Mouse (Mus musculus) heart, embryonic 11.5 days (tissue): Measurements from ENCODE around the gene Zdhhc23. TPM values are rescaled to one million over a fixed set of nuclear protein-coding genes. Genes with fewer than 3 reads are reported as not detected.

Source experiments
- ATAC-seq: fragments of 200-750 bp; cut with Nextera tagmentation; replicated peaks from 2 replicates; pipeline ENCODE4 v1.8.0; 2017; ENCODE audit warnings: moderate library complexity; ENCODE audit not compliant: insufficient number of reproducible peaks, low FRiP score, low TSS enrichment
- H3K27ac ChIP-seq: fragments of 300-500 bp; sonication (generic); 2 replicates; pipeline ENCODE4 v1.5.1; 2014; ENCODE audit warnings: mild to moderate bottlenecking, low read depth, low read length
- H3K27me3 ChIP-seq: fragments of 300-500 bp; sonication (generic); 2 replicates; pipeline ENCODE4 v1.6.1; 2014; ENCODE audit warnings: mild to moderate bottlenecking, low read length, mixed read lengths; ENCODE audit not compliant: control insufficient read depth, insufficient read depth
- H3K36me3 ChIP-seq: fragments of 300-500 bp; sonication (generic); 2 replicates; pipeline ENCODE4 v1.6.1; 2014; ENCODE audit warnings: mild to moderate bottlenecking, low read length, moderate library complexity, mixed read lengths; ENCODE audit not compliant: control insufficient read depth, insufficient read depth
- H3K4me1 ChIP-seq: fragments of 300-500 bp; sonication (generic); 2 replicates; pipeline ENCODE4 v1.6.1; 2014; ENCODE audit warnings: low read length; ENCODE audit not compliant: control insufficient read depth, insufficient read depth
- H3K4me2 ChIP-seq: fragments of 300-500 bp; sonication (generic); 2 replicates; pipeline ENCODE4 v1.6.1; 2014; ENCODE audit warnings: mild to moderate bottlenecking, moderate library complexity
- H3K4me3 ChIP-seq: fragments of 300-500 bp; sonication (generic); 2 replicates; pipeline ENCODE4 v1.5.1; 2014; ENCODE audit warnings: low read depth, low read length
- H3K9ac ChIP-seq: fragments of 300-500 bp; sonication (generic); 2 replicates; pipeline ENCODE4 v1.6.1; 2014; ENCODE audit warnings: mild to moderate bottlenecking, low read depth, low read length, moderate library complexity
- H3K9me3 ChIP-seq: fragments of 300-500 bp; sonication (generic); replicated peaks from 2 replicates; pipeline ENCODE4 v1.6.1; 2016; ENCODE audit warnings: low read length; ENCODE audit not compliant: control insufficient read depth
- WGBS: fragments of 180-500 bp; shearing (Covaris S2); extraction: QIAGEN DNeasy Blood & Tissue Kit; methylation state at CpG from one replicate; pipeline ENCODE4 v1.1.7; 2014; ENCODE audit not compliant: insufficient replicate concordance; 5-methylcytosine and 5-hydroxymethylcytosine counted together
- polyA plus RNA-seq: library from polyadenylated mRNA; unstranded; fragments of >200 nt; fragmentation: Nextera tagmentation; extraction: Ambion mirVana; gene quantifications from 2 replicates; pipeline ENCODE4 v1.2.1, GENCODE M21; 2014

The Zdhhc23 gene
- polyA plus RNA-seq, 1 experiment from 2014 or later = 1.0 TPM

DNA sequence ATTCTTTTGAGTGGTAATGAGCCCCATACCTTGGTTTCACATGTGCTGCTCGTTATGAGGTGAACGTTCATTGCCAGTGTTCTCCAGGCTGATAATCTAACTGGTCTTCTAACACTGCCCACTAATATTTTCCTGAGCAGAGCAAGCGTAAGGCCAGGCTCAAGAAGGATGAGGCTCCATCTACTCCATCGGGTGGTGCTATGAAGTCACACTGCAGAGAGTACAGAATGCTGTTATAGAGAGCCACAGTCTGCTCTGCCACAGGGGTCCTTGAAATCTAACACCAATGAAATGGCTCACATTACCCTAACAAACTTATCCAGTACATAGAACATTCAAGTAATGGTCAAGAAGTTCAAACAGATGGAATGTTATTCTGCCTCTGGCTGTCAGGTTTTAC, 21.6 kb downstream of the Zdhhc23 start:
- Histone ChIP-seq H3K36me3 (peaks cover 3% of the 10 kb centered on the region; the same call in 1 of the 2 replicates), H3K27me3 (no peaks in the 10 kb centered on the region), H3K9ac (no peak overlapping the region), H3K27ac (no peak overlapping the region), H3K4me1 (no peaks in the 10 kb centered on the region), H3K9me3 (no peaks in the 10 kb centered on the region), H3K4me2 (no peak overlapping the region), H3K4me3 (no peak overlapping the region)
- WGBS = 85% methylated on average over 4 of the region's 4 CpGs
- ATAC-seq = no peak

DNA sequence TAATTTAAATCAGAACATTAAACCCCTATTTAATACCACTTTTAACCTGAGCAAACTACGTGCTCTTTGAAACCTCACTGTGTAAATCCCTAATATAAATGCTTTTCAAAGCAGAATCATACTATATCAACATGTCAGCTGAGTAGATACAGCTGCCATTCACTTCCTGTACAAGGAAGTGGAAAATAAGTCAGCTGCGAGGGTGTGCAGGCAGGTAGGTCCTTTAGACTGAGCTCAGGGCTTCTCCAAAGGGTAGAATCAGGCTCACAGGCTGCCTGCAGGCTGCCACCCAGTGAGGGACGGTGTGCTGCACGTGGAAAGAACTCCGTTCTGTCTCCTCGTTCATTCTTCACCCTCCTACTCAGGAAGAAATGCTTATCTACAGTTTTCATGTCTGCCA, 24.7 kb downstream of the Zdhhc23 start:
- ATAC-seq = no peak
- no peak overlapping the region for H3K9ac ChIP-seq
- no peaks in the 10 kb centered on the region for H3K4me1 ChIP-seq
- no peak overlapping the region for H3K27ac ChIP-seq
- no peak overlapping the region for H3K4me2 ChIP-seq
- WGBS = 59% methylated on average over 6 of the region's 6 CpGs
- H3K4me3 ChIP-seq = no peak overlapping the region
- H3K9me3 ChIP-seq = no peaks in the 10 kb centered on the region
- peaks cover 3% of the 10 kb centered on the region; the same call in 1 of the 2 replicates for H3K36me3 ChIP-seq
- no peaks in the 10 kb centered on the region for H3K27me3 ChIP-seq

DNA sequence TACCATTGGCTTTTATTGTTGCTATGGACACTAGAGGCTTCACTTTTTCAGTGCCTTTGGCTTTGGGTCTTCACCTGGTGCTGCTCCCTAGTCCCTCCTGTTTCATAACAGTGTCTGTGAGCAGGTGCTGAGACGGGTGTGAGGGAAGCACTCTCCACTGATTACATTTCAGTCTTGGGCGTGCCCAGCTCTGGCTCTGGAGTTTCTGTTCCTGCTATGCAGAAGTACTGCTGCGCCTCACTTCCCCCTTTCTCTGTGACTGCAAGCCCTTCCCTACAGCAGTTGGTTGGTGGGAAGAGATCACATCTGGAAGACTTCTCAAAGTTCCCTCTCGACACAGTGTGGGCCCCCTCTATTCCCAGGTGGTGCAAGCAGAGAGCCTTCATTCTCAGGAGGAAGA, 28.0 kb downstream of the Zdhhc23 start:
- Histone ChIP-seq H3K9ac (no peak overlapping the region), H3K4me1 (no peaks in the 10 kb centered on the region)
- WGBS = 67% methylated on average over 4 of the region's 4 CpGs

DNA sequence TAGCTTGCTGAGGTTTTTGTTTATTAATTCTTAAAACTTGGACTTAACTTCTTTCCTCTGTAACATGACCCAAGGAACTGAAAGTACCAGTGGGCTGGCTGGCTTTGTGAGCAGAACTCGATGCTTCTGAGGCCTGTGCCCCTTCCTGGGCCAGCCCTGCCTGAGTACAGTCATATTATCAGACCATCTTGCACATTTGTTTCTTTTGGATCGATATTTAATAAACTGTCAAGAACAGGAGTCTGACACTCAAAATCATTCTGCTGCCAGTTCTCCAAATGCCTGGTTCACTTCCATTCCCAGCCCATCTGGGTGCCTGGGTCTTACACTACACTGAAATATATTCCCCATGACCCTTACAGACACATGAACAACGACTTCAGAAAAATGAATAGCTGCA, 33.7 kb downstream of the Zdhhc23 start:
- Histone ChIP-seq H3K9me3 (no peaks in the 10 kb centered on the region), H3K4me3 (no peak overlapping the region), H3K27me3 (no peaks in the 10 kb centered on the region), H3K4me1 (no peaks in the 10 kb centered on the region), H3K4me2 (no peak overlapping the region), H3K9ac (no peak overlapping the region), H3K36me3 (no peaks in the 10 kb centered on the region), H3K27ac (no peak overlapping the region)
- ATAC-seq = no peak
- WGBS = 67% methylated on average over 3 of the region's 3 CpGs

More for the DNA sequence above, 28.0 kb downstream of the Zdhhc23 start:
- no peaks in the 10 kb centered on the region for H3K9me3 ChIP-seq
- ATAC-seq = no peak
- H3K4me3 ChIP-seq = no peak overlapping the region
- no peaks in the 10 kb centered on the region for H3K27me3 ChIP-seq
- H3K27ac ChIP-seq = no peak overlapping the region
- no peaks in the 10 kb centered on the region for H3K36me3 ChIP-seq
- H3K4me2 ChIP-seq = no peak overlapping the region

DNA sequence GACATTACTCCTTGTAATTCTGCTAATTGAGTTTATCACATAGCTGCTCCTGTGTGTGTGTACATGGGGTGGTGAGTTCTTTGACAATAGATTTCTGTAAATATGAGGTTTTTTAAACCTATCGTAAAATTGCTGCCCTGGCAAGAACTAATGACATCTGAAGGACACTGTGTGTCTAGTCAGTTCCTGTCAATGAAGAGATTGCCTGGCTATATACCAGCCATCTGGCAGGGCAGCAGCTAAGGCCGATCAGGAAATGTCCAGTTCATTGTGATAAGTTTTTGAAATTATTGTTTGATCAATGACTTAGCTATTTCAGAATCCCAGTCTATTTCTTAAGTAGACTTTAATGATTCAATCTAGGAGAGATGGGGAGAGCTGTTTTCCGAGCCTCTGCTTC, 34.2 kb downstream of the Zdhhc23 start:
- no peak for ATAC-seq
- Histone ChIP-seq H3K9me3 (no peaks in the 10 kb centered on the region), H3K4me3 (no peak overlapping the region), H3K27me3 (no peaks in the 10 kb centered on the region), H3K9ac (no peak overlapping the region), H3K36me3 (no peaks in the 10 kb centered on the region), H3K27ac (no peak overlapping the region), H3K4me2 (no peak overlapping the region), H3K4me1 (no peaks in the 10 kb centered on the region)
- WGBS = 80% methylated on average over 3 of the region's 3 CpGs

DNA sequence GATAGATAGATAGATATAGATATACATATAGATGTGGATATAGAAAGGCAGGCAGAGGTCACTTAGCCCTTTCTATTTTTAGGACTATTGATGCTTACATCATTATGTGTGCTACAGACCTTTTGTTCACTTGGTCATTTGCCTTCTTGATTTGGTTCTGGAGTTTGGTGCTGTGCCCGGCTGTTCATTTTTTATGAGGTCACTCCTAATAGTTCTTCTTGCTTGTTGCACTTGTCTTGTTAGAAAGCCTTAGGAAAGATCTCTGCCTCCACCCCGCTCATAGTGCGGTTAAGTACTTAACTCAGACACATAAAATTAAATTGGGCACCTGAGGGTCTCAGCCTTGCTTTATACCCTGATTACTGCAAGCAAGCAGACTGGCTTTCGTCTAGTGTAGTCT, 38.7 kb downstream of the Zdhhc23 start:
- Histone ChIP-seq H3K4me2 (no peak overlapping the region), H3K9me3 (no peaks in the 10 kb centered on the region), H3K4me3 (no peak overlapping the region), H3K36me3 (no peaks in the 10 kb centered on the region), H3K27me3 (no peaks in the 10 kb centered on the region), H3K27ac (no peak overlapping the region), H3K9ac (no peak overlapping the region), H3K4me1 (no peaks in the 10 kb centered on the region)
- 83% methylated on average over 4 of the region's 4 CpGs for WGBS
- no peak for ATAC-seq

DNA sequence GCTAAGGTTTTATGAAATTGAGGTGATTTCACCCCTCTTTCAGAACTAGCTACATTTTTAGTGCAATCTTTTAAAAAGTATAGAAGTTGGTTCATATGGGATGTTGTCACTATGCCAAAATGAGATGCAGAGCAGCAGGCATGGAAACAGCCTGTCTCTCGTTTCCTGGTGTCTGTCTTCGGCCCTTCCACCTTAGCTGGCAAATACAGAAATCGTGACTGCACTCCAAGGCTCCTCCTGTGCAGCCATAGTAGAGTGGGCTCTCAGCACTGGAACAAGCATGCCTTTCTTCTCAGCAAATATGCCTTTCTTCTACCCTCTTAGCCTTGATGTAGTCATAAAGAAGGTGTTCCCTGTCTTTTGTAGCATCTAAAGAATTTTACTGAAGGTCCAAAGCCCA, 43.7 kb downstream of the Zdhhc23 start:
- Histone ChIP-seq H3K27ac (no peak overlapping the region), H3K9me3 (no peaks in the 10 kb centered on the region), H3K9ac (no peak overlapping the region), H3K4me2 (no peak overlapping the region), H3K4me1 (no peaks in the 10 kb centered on the region), H3K36me3 (no peaks in the 10 kb centered on the region), H3K4me3 (no peak overlapping the region), H3K27me3 (no peaks in the 10 kb centered on the region)
- 64% methylated on average over 3 of the region's 3 CpGs for WGBS
- ATAC-seq = no peak

DNA sequence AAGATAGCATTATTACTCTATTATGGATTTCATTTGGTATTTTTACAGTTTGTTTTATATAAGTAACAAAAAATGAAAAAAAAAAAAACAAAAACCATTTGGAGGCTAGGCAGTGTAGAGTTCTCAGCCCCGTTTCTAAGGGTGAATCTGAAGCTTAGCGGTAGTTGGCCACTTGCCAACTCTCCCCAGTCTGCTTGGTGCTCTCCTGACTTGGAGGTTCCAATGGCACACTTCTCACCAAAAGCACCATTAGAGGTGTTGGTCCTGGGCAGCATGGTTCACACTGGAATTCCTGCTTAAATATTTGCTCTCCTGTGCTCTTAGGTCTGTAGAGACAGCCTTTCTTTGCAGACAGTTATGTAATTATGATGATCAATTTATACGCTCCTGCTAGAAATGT, 44.2 kb downstream of the Zdhhc23 start:
- WGBS = 69% methylated on average over 3 of the region's 3 CpGs
- H3K4me3 ChIP-seq = no peak overlapping the region
- H3K27ac ChIP-seq = no peak overlapping the region
- ATAC-seq = no peak
- H3K36me3 ChIP-seq = no peaks in the 10 kb centered on the region
- no peak overlapping the region for H3K4me2 ChIP-seq
- H3K9ac ChIP-seq = no peak overlapping the region
- no peaks in the 10 kb centered on the region for H3K4me1 ChIP-seq
- no peaks in the 10 kb centered on the region for H3K9me3 ChIP-seq
- no peaks in the 10 kb centered on the region for H3K27me3 ChIP-seq

DNA sequence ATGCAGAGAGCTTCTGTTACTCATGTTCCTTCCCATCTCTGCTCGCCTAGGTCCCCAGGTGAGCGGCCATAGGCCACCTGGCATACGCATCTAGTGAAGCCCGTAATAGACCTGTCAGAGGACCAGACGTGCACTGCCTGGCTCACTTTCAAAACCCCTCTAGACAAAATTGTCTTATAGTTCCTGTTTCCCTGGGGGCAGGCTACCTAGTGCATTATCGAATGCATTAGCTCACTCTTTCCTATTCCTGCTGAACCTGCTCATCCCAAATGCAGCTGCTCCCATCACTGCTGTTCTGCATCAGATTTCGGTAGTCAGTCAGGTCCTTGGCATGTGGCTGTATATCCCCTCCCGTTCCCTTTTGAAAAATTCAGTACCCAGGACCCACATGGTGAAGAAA, 44.7 kb downstream of the Zdhhc23 start:
- H3K27me3 ChIP-seq = no peaks in the 10 kb centered on the region
- H3K4me3 ChIP-seq = no peak overlapping the region
- no peak for ATAC-seq
- H3K4me2 ChIP-seq = no peak overlapping the region
- no peak overlapping the region for H3K27ac ChIP-seq
- H3K9me3 ChIP-seq = no peaks in the 10 kb centered on the region
- no peaks in the 10 kb centered on the region for H3K4me1 ChIP-seq
- 86% methylated on average over 8 of the region's 8 CpGs for WGBS
- H3K9ac ChIP-seq = no peak overlapping the region
- H3K36me3 ChIP-seq = no peaks in the 10 kb centered on the region
